Mouse (Mus musculus) liver, embryonic 14 days (tissue): ENCODE results near the gene Tpbpa. TPM values are rescaled to one million over a fixed set of nuclear protein-coding genes. Genes with fewer than 3 reads are reported as not detected.

Experiments used
- polyA plus RNA-seq: library from polyadenylated mRNA; depleted of rRNA; stranded (reverse); fragments of >200 nt; gene quantifications from 2 replicates; pipeline ENCODE4 v1.2.3, GENCODE M21; 2012; rRNA removed

Tpbpa gene
- polyA plus RNA-seq: 0.69 and 2.2 TPM in 2 replicates

GRCm38 (mm10) chr13:60941884-60942283, at the start of gene Tpbpa:
Tpbpa (minus strand) TSS chr13:60941984.

GRCm38 (mm10) chr13:60936500-60936901, 5.3 kb downstream of the Tpbpa start, which contains the start of the genes Gm49391 and Ctla2a:
Gm49391 (minus strand) TSS chr13:60936571.
Ctla2a (minus strand) TSS chr13:60936625.

DNA sequence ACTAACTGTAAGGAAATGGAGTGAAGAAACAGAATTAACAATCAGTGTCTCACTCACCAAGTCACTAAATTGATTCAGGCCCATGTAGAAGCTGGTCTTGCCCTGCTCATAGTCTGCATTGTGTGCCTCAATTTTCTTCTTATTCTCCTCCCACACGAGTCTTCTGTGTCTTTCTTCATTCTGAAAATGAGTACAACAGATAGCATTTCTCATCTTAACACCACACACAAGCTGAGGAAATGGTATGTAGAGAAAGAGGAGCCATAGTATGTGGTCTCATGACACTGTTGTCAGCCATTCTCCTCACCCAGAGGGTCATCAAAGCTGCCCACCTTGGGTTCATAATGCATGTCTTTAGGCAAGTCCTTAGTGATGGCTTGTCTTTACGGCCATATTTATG, 6.3 kb downstream of the Tpbpa start, which contains the start of gene Gm49393:
TSS of gene Gm49393 (minus strand) at position 101 of the 400 bp plus-strand sequence.

GRCm38 (mm10) chr13:60904780-60905179, 37.0 kb downstream of the Tpbpa start, which contains the start of gene Tpbpb:
Tpbpb (minus strand) TSS chr13:60904880.

GRCm38 (mm10) chr13:60897328-60897727, 44.5 kb downstream of the Tpbpa start, which contains the start of gene Ctla2b:
Ctla2b (minus strand) TSS chr13:60897447.

GRCm38 (mm10) chr13:60896794-60897193, 45.0 kb downstream of the Tpbpa start, which contains the start of gene Gm49392:
Gm49392 (minus strand) TSS chr13:60896894.

Other genes starting within 250 kb of the Tpbpa start
- gene BC051665, start 155.6 kb downstream of the Tpbpa start, polyA plus RNA-seq: not detected in 2 replicates
- not detected in 2 replicates for gene Ctsll3, start 139.1 kb downstream of the Tpbpa start, polyA plus RNA-seq
- gene 4930486L24Rik, start 77.5 kb downstream of the Tpbpa start, polyA plus RNA-seq: 0.15 TPM in 2 replicates
- 0.05 TPM in 1 of 2 replicates, not detected in the other for gene Gm49392, start 45.1 kb downstream of the Tpbpa start, polyA plus RNA-seq
- 5.5 TPM in 2 replicates for gene Ctla2b, start 44.5 kb downstream of the Tpbpa start, polyA plus RNA-seq
- gene Tpbpb, start 37.1 kb downstream of the Tpbpa start, polyA plus RNA-seq: 0.37 and 2.0 TPM in 2 replicates
- gene Gm49393, start 6.4 kb downstream of the Tpbpa start, polyA plus RNA-seq: not detected in 2 replicates
- gene Gm49391, start 5.4 kb downstream of the Tpbpa start, polyA plus RNA-seq: 5.8 and 6.1 TPM in 2 replicates
- gene Ctla2a, start 5.4 kb downstream of the Tpbpa start, polyA plus RNA-seq: 16.9 and 18.1 TPM in 2 replicates
- 0.05 and 0.20 TPM in 2 replicates for gene Ctsj, start 64.0 kb upstream of the Tpbpa start, polyA plus RNA-seq
- 0.03 and 0.15 TPM in 2 replicates for gene Ctsq, start 98.6 kb upstream of the Tpbpa start, polyA plus RNA-seq
- not detected in 2 replicates for gene Ctsr, start 222.3 kb upstream of the Tpbpa start, polyA plus RNA-seq